Mouse (Mus musculus): ENCODE results near the gene Peli3. TPM values are rescaled to one million over a fixed set of nuclear protein-coding genes. Genes with fewer than 3 reads are reported as not detected.
"Not testable (repeated sequence)": the region's sequence is repeated elsewhere in the genome, so short reads cannot be mapped to it uniquely, and the experiment has no call there.

Gene Peli3
- total and polyA plus RNA-seq, 3 experiments: 0.08 to 0.33 TPM; not detected in 1

DNA sequence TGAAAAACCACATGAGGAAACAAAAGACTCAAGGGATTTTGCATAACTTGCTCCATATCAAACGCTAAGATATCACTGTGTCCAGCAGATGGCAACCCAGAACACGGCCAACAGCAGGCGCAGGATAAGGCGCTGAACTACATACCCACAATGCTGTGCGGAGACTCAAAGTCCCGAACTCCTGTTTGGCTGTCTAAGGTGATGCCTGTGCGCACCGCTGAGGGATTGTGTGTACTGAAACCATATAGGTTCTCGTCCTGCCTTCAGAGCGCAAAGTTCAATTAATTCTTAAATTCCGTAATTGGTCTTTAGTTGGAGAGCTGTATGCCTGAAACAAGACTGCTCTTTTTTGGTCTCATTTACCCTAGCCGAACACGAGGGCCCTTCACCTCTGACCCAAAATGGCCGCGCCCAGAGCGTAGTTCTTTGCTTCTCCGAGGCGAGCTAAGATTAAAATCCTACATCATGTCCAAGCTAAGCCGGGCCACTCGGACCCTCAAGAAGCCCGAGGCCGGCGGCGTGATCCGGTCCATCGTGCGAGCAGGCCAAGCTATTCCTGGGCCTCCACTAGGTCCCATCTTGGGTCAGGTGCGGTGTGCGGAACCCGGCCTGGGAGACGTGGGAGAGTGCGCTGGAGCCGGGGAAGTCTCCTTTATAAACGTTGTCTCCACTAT is 19.1 kb upstream of the Peli3 start, which contains the start of gene Mrpl11 (continued):
- TF ChIP-seq UBTF (IDR thresholded peaks at IDR 0.05; ENCODE audit: borderline replicate concordance, insufficient read depth, low read depth, low read length) (no peak), TCF12 (IDR thresholded peaks at IDR 0.05; ENCODE audit: low read depth, low read length) (0 out of 2 replicates have a peak, but pooled peaks have one; percentile 3), ZMIZ1 (IDR thresholded peaks at IDR 0.05; ENCODE audit: low read depth, low read length) (0 out of 2 replicates have a peak, but pooled peaks have one; percentile 45)

DNA sequence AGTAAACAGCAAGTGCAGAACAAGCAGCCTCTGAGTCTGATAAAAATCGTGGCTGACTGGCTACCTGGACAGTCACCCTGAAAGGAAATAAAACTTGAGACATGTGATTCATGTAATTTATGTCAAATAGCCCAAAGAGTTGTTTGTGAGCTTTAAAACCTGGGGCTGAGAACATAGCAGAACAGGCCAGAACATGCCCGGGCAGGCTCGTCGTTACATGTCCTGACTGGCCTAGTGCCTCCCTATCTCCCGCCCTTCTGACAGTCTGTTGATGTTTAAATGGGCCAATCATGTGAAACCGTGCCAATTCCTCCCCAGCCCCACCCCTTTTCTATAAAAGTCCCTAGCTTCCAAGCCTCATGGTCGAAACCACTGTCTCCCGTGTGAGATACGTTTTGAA is 5.7 kb upstream of the Peli3 start:
- not testable (repeated sequence) for H3K27ac ChIP-seq (ENCODE audit: control insufficient read depth, low read depth, low read length); DNase-seq (ENCODE audit: low read depth, low spot score); H3K4me3 ChIP-seq (ENCODE audit: control insufficient read depth in 1 of 2, insufficient read depth in 1 of 2, low read depth in 2 of 2, low read length in 2 of 2); H3K36me3 ChIP-seq (ENCODE audit: control insufficient read depth in 1 of 2, insufficient read depth in 2 of 2, low read length in 2 of 2); H3K4me1 ChIP-seq (ENCODE audit: control insufficient read depth in 1 of 2, insufficient read depth in 2 of 2, low read length in 2 of 2); H3K9ac ChIP-seq (ENCODE audit: control insufficient read depth, low read depth, low read length, poor library complexity, severe bottlenecking); H3K79me2 ChIP-seq (ENCODE audit: control insufficient read depth, insufficient read depth, low read length, poor library complexity); H3K9me3 ChIP-seq (replicated peaks; ENCODE audit: insufficient read depth, low read length)
- peaks cover 2 to 15% of the 10 kb centered on the region in 2 experiments for H3K27me3 ChIP-seq (ENCODE audit: control insufficient read depth in 1 of 2, insufficient read depth in 2 of 2, low read length in 2 of 2)

DNA sequence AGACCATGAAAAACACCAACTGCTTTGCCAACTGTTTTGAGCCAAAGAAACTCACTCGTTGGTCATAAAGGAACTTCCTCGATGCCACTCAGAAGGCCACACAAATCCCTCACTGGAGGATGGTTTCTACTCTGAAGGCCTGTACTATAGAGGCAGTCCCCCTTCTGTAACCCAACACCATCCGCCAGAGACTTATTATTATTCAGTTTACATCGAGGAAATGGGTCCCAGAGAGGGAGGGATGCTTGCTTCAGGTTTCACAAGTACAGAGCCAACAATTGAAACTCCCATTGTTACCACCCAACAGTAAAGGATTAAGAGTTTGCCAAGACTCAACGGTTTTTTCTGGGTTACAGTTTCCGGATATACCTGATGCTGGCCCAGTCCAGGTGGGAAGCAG is 2.6 kb upstream of the Peli3 start:
- Histone ChIP-seq H3K27ac (ENCODE audit: control insufficient read depth, low read depth, low read length) (no peak overlapping the region), H3K27me3 (ENCODE audit: control insufficient read depth in 1 of 2, insufficient read depth in 2 of 2, low read length in 2 of 2) (peaks cover 5 to 12% of the 10 kb centered on the region in 2 experiments), H3K79me2 (ENCODE audit: control insufficient read depth, insufficient read depth, low read length, poor library complexity) (no peaks in the 10 kb centered on the region), H3K4me1 (ENCODE audit: control insufficient read depth in 1 of 2, insufficient read depth in 2 of 2, low read length in 2 of 2) (no peaks in the 10 kb centered on the region; a peak in 1 of 4 replicates), H3K36me3 (ENCODE audit: control insufficient read depth in 1 of 2, insufficient read depth in 2 of 2, low read length in 2 of 2) (no peaks in the 10 kb centered on the region), H3K9ac (ENCODE audit: control insufficient read depth, low read depth, low read length, poor library complexity, severe bottlenecking) (no peak overlapping the region), H3K9me3 (replicated peaks; ENCODE audit: insufficient read depth, low read length) (no peaks in the 10 kb centered on the region), H3K4me3 (ENCODE audit: control insufficient read depth in 1 of 2, insufficient read depth in 1 of 2, low read depth in 2 of 2, low read length in 2 of 2) (no peak overlapping the region)
- DNase-seq (ENCODE audit: low read depth, low spot score): no peak
- TF ChIP-seq TCF12 (IDR thresholded peaks at IDR 0.05; ENCODE audit: low read depth, low read length): no peak
- no peak for TF ChIP-seq CHD2 (IDR thresholded peaks at IDR 0.05; ENCODE audit: low read length)
- no peak for TF ChIP-seq MEF2A (IDR thresholded peaks at IDR 0.05; ENCODE audit: extremely low read depth, insufficient replicate concordance, low read depth, low read length, poor library complexity, severe bottlenecking)
- no peak for TF ChIP-seq CTCF (IDR thresholded peaks at IDR 0.05 in 2 of 3, conservative IDR thresholded peaks at IDR 0.05 in 1 of 3; ENCODE audit: control insufficient read depth in 1 of 3, insufficient read depth in 1 of 3, low read depth in 2 of 3, low read length in 3 of 3, poor library complexity in 1 of 3, severe bottlenecking in 1 of 3)
- TF ChIP-seq JUND (IDR thresholded peaks at IDR 0.05; ENCODE audit: low read depth, low read length): no peak
- no peak for TF ChIP-seq SMC3 (IDR thresholded peaks at IDR 0.05; ENCODE audit: low read depth, low read length)
- TF ChIP-seq TAL1 (IDR thresholded peaks at IDR 0.05; ENCODE audit: low read length): no peak
- no peak for TF ChIP-seq NRF1 (IDR thresholded peaks at IDR 0.05; ENCODE audit: insufficient read depth, low read depth, low read length, poor library complexity, severe bottlenecking)
- TF ChIP-seq ZC3H11A (IDR thresholded peaks at IDR 0.05; ENCODE audit: low read depth, low read length): no peak
- TF ChIP-seq CHD1 (IDR thresholded peaks at IDR 0.05; ENCODE audit: low read depth, low read length): no peak
- TF ChIP-seq SIN3A (IDR thresholded peaks at IDR 0.05; ENCODE audit: low read length): no peak
- TF ChIP-seq ZKSCAN1 (IDR thresholded peaks at IDR 0.05; ENCODE audit: low read depth, low read length): no peak
- no peak for TF ChIP-seq BHLHE40 (IDR thresholded peaks at IDR 0.05; ENCODE audit: borderline replicate concordance, low read depth, low read length)
- TF ChIP-seq USF2 (IDR thresholded peaks at IDR 0.05; ENCODE audit: borderline replicate concordance in 1 of 2, insufficient read depth in 1 of 2, low read depth in 1 of 2, low read length in 2 of 2): no peak
- no peak for TF ChIP-seq TBP (IDR thresholded peaks at IDR 0.05; ENCODE audit: low read depth, low read length)
- TF ChIP-seq MAFK (IDR thresholded peaks at IDR 0.05; ENCODE audit: borderline replicate concordance, low read depth, low read length): no peak
- TF ChIP-seq MAZ (IDR thresholded peaks at IDR 0.05; ENCODE audit: low read depth, low read length): no peak
- no peak for TF ChIP-seq GATA1 (IDR thresholded peaks at IDR 0.05; ENCODE audit: low read depth, low read length)

Data from MEL (cell line).